ENCODE assay signal across 26 mouse cellular contexts in the genomic region with DNA sequence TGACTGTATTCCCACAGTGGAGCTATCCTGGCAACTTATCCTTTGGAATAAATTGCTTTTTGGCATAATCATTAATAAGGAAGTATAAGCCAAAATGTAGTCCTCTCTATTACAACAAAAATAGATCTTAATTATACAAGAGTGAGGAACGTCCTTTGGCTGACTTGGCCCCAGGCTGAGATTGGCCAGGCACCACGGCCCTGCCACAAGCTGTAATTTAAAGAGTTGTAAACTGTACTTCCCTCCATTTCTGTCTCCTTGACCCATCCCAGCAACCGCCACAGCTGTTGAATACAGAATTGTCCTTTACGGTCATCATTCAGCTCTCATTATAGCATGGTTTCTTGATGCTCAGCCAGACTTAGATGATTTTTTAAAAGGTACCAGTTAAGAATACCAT.
DNase-seq lines count a peak whose midpoint lies in the region; ATAC-seq lines count a peak whose summit lies in the region.
"Had no signal": no experiment of that assay in that cellular context is flagged by ENCODE, and none has a peak within 500 bp of the region (broad histone marks: within the 10 kb centered on the region; RNA-seq: fewer than 3 reads in every experiment).

No protein-coding gene starts in this region.

- WGBS in embryonic facial prominence, embryonic 14.5 days = 64% methylated on average over 4 of the region's 4 CpGs
- WGBS in embryonic facial prominence, embryonic 10.5 days = 78% methylated on average over 4 of the region's 4 CpGs

- no peaks in the 10 kb centered on the region for H3K27me3 ChIP-seq in embryonic facial prominence, embryonic 14.5 days (replicated peaks; ENCODE audit: control insufficient read depth, insufficient read depth, low read length)
- no peaks in the 10 kb centered on the region for H3K27me3 ChIP-seq in embryonic facial prominence, embryonic 10.5 days (replicated peaks; ENCODE audit: low read depth, poor library complexity, severe bottlenecking)
- H3K27me3 ChIP-seq: embryonic facial prominence, embryonic 15.5 days; heart, embryonic 13.5 days; limb, embryonic 13.5 days; midbrain, embryonic 13.5 days had no signal

- H3K36me3 ChIP-seq in embryonic facial prominence, embryonic 14.5 days (ENCODE audit: control insufficient read depth, insufficient read depth, low read length) = no peaks in the 10 kb centered on the region
- H3K36me3 ChIP-seq in embryonic facial prominence, embryonic 10.5 days (replicated peaks) = no peaks in the 10 kb centered on the region
- H3K36me3 ChIP-seq: embryonic facial prominence, embryonic 15.5 days; heart, embryonic 13.5 days; limb, embryonic 13.5 days; midbrain, embryonic 13.5 days had no signal

- no peaks in the 10 kb centered on the region for H3K9me3 ChIP-seq in embryonic facial prominence, embryonic 14.5 days (ENCODE audit: control insufficient read depth, low read length)
- no peaks in the 10 kb centered on the region for H3K9me3 ChIP-seq in embryonic facial prominence, embryonic 10.5 days
- H3K9me3 ChIP-seq: embryonic facial prominence, embryonic 15.5 days; heart, embryonic 13.5 days; limb, embryonic 13.5 days; midbrain, embryonic 13.5 days had no signal

- no peak overlapping the region for H3K27ac ChIP-seq in embryonic facial prominence, embryonic 14.5 days (replicated peaks; ENCODE audit: low read depth, low read length)
- no peak overlapping the region for H3K27ac ChIP-seq in embryonic facial prominence, embryonic 10.5 days (replicated peaks)
- H3K27ac ChIP-seq: embryonic facial prominence, embryonic 15.5 days; heart, embryonic 13.5 days; hindbrain, postnatal 0 days; kidney, postnatal 0 days; limb, embryonic 13.5 days; liver, embryonic 14.5 days; midbrain, embryonic 13.5 days had no signal

- H3K9ac ChIP-seq in embryonic facial prominence, embryonic 14.5 days (ENCODE audit: low read depth, low read length) = no peak overlapping the region
- H3K9ac ChIP-seq: embryonic facial prominence, embryonic 15.5 days; heart, embryonic 13.5 days; limb, embryonic 13.5 days; liver, embryonic 14.5 days; lung, embryonic 14.5 days; midbrain, embryonic 13.5 days had no signal

- H3K4me1 ChIP-seq in embryonic facial prominence, embryonic 14.5 days (ENCODE audit: control insufficient read depth, insufficient read depth, low read length) = 0 out of 2 replicates have a peak, but pooled peaks cover 3% of the 10 kb centered on the region
- H3K4me1 ChIP-seq in embryonic facial prominence, embryonic 10.5 days = 0 out of 2 replicates have a peak, but pooled peaks cover 3% of the 10 kb centered on the region
- H3K4me1 ChIP-seq: heart, embryonic 13.5 days; midbrain, embryonic 13.5 days had no signal

- ATAC-seq in embryonic facial prominence, embryonic 14.5 days (ENCODE audit: low read depth) = no peak
- ATAC-seq: CD4-positive, CD25-positive, alpha-beta regulatory T cell, adult 4 months; forebrain, embryonic 14.5 days; hindbrain, postnatal 0 days; midbrain, embryonic 13.5 days had no signal

- H3K4me3 ChIP-seq in embryonic facial prominence, embryonic 14.5 days (ENCODE audit: low read depth, low read length) = no peak overlapping the region
- no peak overlapping the region for H3K4me3 ChIP-seq in embryonic facial prominence, embryonic 10.5 days
- H3K4me3 ChIP-seq: embryonic facial prominence, embryonic 15.5 days; heart, embryonic 13.5 days; limb, embryonic 13.5 days; midbrain, embryonic 13.5 days had no signal

- no peak overlapping the region for H3K4me2 ChIP-seq in embryonic facial prominence, embryonic 14.5 days (ENCODE audit: low read depth, low read length)
- H3K4me2 ChIP-seq: embryonic facial prominence, embryonic 15.5 days; heart, embryonic 13.5 days; limb, embryonic 13.5 days; lung, embryonic 14.5 days; midbrain, embryonic 13.5 days had no signal

- peak; percentile 45 for DNase-seq in embryonic facial prominence, embryonic 14.5 days (ENCODE audit: low spot score)
- DNase-seq in embryonic facial prominence, embryonic 10.5 days (ENCODE audit: low spot score) = no peak
- DNase-seq in kidney, postnatal 10 days = peak; percentile 58
- DNase-seq in kidney, adult 8-10 months = no peak
- peak; percentile 16 for DNase-seq in ovary, postnatal 36 days (ENCODE audit: low spot score)
- no peak for DNase-seq in ovary, postnatal 10 days (ENCODE audit: low spot score)
- DNase-seq in skeletal muscle tissue, adult 2 months (ENCODE audit: low read depth, low spot score) = peak; percentile 18
- no peak for DNase-seq in frontal cortex, adult 2 months (ENCODE audit: extremely low spot score in 1 of 2, low spot score in 1 of 2)
- DNase-seq: adrenal gland, adult 8-10 months; cerebellum, adult 2 months; cerebellum, postnatal 25 days; embryo, embryonic 11 days; heart, postnatal 14 days; lung, embryonic 14.5 days; retina, postnatal 1 day; right cerebral cortex, postnatal 25 days; thymus, postnatal 14 days had no signal

Comparison
In these comparisons a context has a peak if more than half of its experiments do, and no peak if none do; other contexts are left out.
1. DNase-seq: peak in embryonic facial prominence, embryonic 14.5 days (single experiment), kidney, postnatal 10 days (single experiment), ovary, postnatal 36 days (single experiment) and skeletal muscle tissue, adult 2 months (single experiment); none in embryonic facial prominence, embryonic 10.5 days (single experiment), kidney, adult 8-10 months (0 of 2), ovary, postnatal 10 days (single experiment) and frontal cortex, adult 2 months (0 of 2).